Mouse (Mus musculus) small intestine, adult 2 months (tissue): ENCODE results near the gene Fam184a. TPM values are rescaled to one million over a fixed set of nuclear protein-coding genes. Genes with fewer than 3 reads are reported as not detected.

Source experiments
- H3K27ac ChIP-seq: fragments of 200-500 bp; 2 replicates; pipeline ENCODE4 v1.5.1; 2012; ENCODE audit warnings: low read depth, low read length, control low read depth, inconsistent platforms; ENCODE audit not compliant: insufficient read depth
- H3K27me3 ChIP-seq: fragments of 200-500 bp; 2 replicates; pipeline ENCODE4 v1.6.1; 2012; ENCODE audit warnings: mild to moderate bottlenecking, moderate library complexity, low read length, inconsistent platforms; ENCODE audit not compliant: control insufficient read depth, insufficient read depth
- H3K36me3 ChIP-seq: fragments of 200-500 bp; 2 replicates; pipeline ENCODE4 v1.6.1; 2012; ENCODE audit warnings: mild to moderate bottlenecking, low read length, control low read depth, inconsistent platforms; ENCODE audit not compliant: control insufficient read depth, insufficient read depth
- H3K4me1 ChIP-seq: fragments of 200-500 bp; 2 replicates; pipeline ENCODE4 v1.6.1; 2012; ENCODE audit warnings: low read length, inconsistent platforms, mixed read lengths; ENCODE audit not compliant: control insufficient read depth, insufficient read depth, insufficient read length
- H3K4me3 ChIP-seq: fragments of 200-500 bp; 2 replicates; pipeline ENCODE4 v1.5.1; 2012; ENCODE audit warnings: low read depth, mild to moderate bottlenecking, control low read depth, inconsistent platforms, low read length, moderate library complexity
- CTCF ChIP-seq: fragments of 200-500 bp; IDR thresholded peaks from 2 replicates; pipeline ENCODE4 v1.5.1; 2012; ENCODE audit warnings: low read depth, mild to moderate bottlenecking, control low read depth, inconsistent platforms, low read length, moderate library complexity, mixed read lengths; ENCODE audit not compliant: insufficient replicate concordance, insufficient read length; ENCODE audit errors: extremely low read depth
- POLR2A ChIP-seq: fragments of 200-500 bp; IDR thresholded peaks from 2 replicates; pipeline ENCODE4 v1.6.1; 2012; ENCODE audit warnings: low read depth, mild to moderate bottlenecking, control low read depth, inconsistent platforms, low read length, moderate library complexity
- WGBS: fragments of 180-500 bp; shearing (Covaris S2); methylation state at CpG from one replicate; pipeline ENCODE4 v1.1.7; 2018; 5-methylcytosine and 5-hydroxymethylcytosine counted together
- polyA plus RNA-seq: library from polyadenylated mRNA; depleted of rRNA; stranded (reverse); fragments of >200 nt; gene quantifications from 2 replicates; pipeline ENCODE4 v1.2.3, GENCODE M21; 2012

Fam184a gene
- polyA plus RNA-seq, 1 experiment: 0.09 TPM

- H3K4me1 ChIP-seq: no peaks in the 10 kb centered on the region
- no peaks in the 10 kb centered on the region for H3K36me3 ChIP-seq
- H3K4me3 ChIP-seq: no peak overlapping the region
- no peak overlapping the region for H3K27ac ChIP-seq
- 70% methylated on average over 7 of the region's 7 CpGs for WGBS
- no peak for TF ChIP-seq CTCF
- TF ChIP-seq POLR2A: no peak
- no peaks in the 10 kb centered on the region for H3K27me3 ChIP-seq
Measured at GRCm38 (mm10) chr10:53735201-53735865, 15.6 kb downstream of the Fam184a start.

- Histone ChIP-seq H3K4me1 (no peaks in the 10 kb centered on the region), H3K27me3 (no peaks in the 10 kb centered on the region), H3K4me3 (no peak overlapping the region), H3K36me3 (no peaks in the 10 kb centered on the region), H3K27ac (no peak overlapping the region)
- 77% methylated on average over 7 of the region's 7 CpGs for WGBS
- TF ChIP-seq CTCF (no peak), POLR2A (no peak)
Measured at GRCm38 (mm10) chr10:53732324-53732723, 18.6 kb downstream of the Fam184a start.

GRCm38 (mm10) chr10:53728883-53729282 is 22.0 kb downstream of the Fam184a start:
- WGBS: 43% methylated on average over 1 of the region's 1 CpGs
- H3K27me3 ChIP-seq: no peaks in the 10 kb centered on the region
- H3K36me3 ChIP-seq: no peaks in the 10 kb centered on the region
- H3K4me3 ChIP-seq: no peak overlapping the region
- H3K4me1 ChIP-seq: no peaks in the 10 kb centered on the region
- H3K27ac ChIP-seq: no peak overlapping the region
- TF ChIP-seq POLR2A (no peak), CTCF (no peak)

- Histone ChIP-seq H3K4me1 (no peaks in the 10 kb centered on the region), H3K36me3 (no peaks in the 10 kb centered on the region), H3K27me3 (no peaks in the 10 kb centered on the region), H3K27ac (no peak overlapping the region), H3K4me3 (no peak overlapping the region)
- TF ChIP-seq CTCF: no peak
- no peak for TF ChIP-seq POLR2A
- WGBS: 11% methylated on average over 2 of the region's 2 CpGs
Measured at GRCm38 (mm10) chr10:53725301-53725700, 25.6 kb downstream of the Fam184a start.

- no peaks in the 10 kb centered on the region for H3K4me1 ChIP-seq
- 89% methylated on average over 9 of the region's 9 CpGs for WGBS
- no peaks in the 10 kb centered on the region for H3K36me3 ChIP-seq
- H3K4me3 ChIP-seq: no peak overlapping the region
- TF ChIP-seq CTCF (no peak), POLR2A (no peak)
- H3K27me3 ChIP-seq: no peaks in the 10 kb centered on the region
- no peak overlapping the region for H3K27ac ChIP-seq
Measured at GRCm38 (mm10) chr10:53704516-53704915, 46.4 kb downstream of the Fam184a start.

- WGBS: 87% methylated on average over 10 of the region's 10 CpGs
Measured at GRCm38 (mm10) chr10:53698531-53698930, 52.4 kb downstream of the Fam184a start.

GRCm38 (mm10) chr10:53694757-53695156 is 56.2 kb downstream of the Fam184a start:
- Histone ChIP-seq H3K27me3 (no peaks in the 10 kb centered on the region), H3K27ac (no peak overlapping the region), H3K4me1 (no peaks in the 10 kb centered on the region), H3K4me3 (no peak overlapping the region), H3K36me3 (no peaks in the 10 kb centered on the region)
- TF ChIP-seq CTCF (no peak), POLR2A (no peak)
- WGBS: 72% methylated on average over 5 of the region's 5 CpGs

More at GRCm38 (mm10) chr10:53698531-53698930, 52.4 kb downstream of the Fam184a start:
- H3K27ac ChIP-seq: no peak overlapping the region
- no peaks in the 10 kb centered on the region for H3K36me3 ChIP-seq
- TF ChIP-seq CTCF (no peak), POLR2A (no peak)
- no peak overlapping the region for H3K4me3 ChIP-seq
- no peaks in the 10 kb centered on the region for H3K4me1 ChIP-seq
- H3K27me3 ChIP-seq: no peaks in the 10 kb centered on the region
